Mouse (Mus musculus) spleen, postnatal 0 days (tissue): ENCODE measurements around the gene Btbd35f27. TPM values are rescaled to one million over a fixed set of nuclear protein-coding genes. Genes with fewer than 3 reads are reported as not detected.

Experiments used
- polyA plus RNA-seq: library from polyadenylated mRNA; unstranded; fragments of >200 nt; fragmentation: Nextera tagmentation; extraction: Ambion mirVana; gene quantifications from 2 replicates; pipeline ENCODE4 v1.2.1, GENCODE M21; 2015

Btbd35f27 gene
- not detected in 2 replicates for polyA plus RNA-seq

GRCm38 (mm10) chrX:4951835-4952234 is at the start of gene Btbd35f27:
TSS of gene Btbd35f27 (plus strand) at chrX:4952135.

Other genes starting within 250 kb of the Btbd35f27 start
- gene Btbd35f4, start 151.6 kb upstream of the Btbd35f27 start, polyA plus RNA-seq: not detected in 2 replicates